Mouse (Mus musculus): ENCODE measurements at regions not wholly inside any gene's neighbourhood (a gene's known extent, or its start where the extent isn't known, plus 50 kb on each side); places are given as distances from the start of the nearest gene placed in this dataset.

DNA sequence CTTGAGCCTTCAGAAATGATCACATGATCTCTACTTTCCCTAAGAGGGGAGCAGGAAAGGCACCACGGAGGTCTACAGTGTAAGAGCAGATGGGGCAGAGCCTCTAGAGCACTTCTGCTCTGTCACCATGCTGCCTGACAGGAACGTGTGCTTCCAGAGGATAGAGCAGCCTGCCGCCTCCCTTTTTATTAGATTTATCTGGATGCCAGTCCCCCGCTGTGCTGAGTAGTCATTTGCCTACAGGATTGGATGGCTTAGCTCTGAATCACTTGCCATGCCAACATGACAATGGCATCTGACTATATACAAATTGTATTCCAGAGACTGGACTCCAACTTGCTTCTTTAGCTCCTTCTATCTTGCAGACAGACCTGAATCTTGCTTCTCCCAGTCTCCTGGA is 234.2 kb upstream of the Rbfox1 start:
- no peaks in the 10 kb centered on the region for H3K4me1 ChIP-seq (ENCODE audit: control insufficient read depth, insufficient read depth, low read length)
- no peak overlapping the region for H3K4me2 ChIP-seq (ENCODE audit: low read length)
- no peaks in the 10 kb centered on the region for H3K9me3 ChIP-seq (replicated peaks; ENCODE audit: control insufficient read depth, low read length, poor library complexity, severe bottlenecking)
- no peak overlapping the region for H3K9ac ChIP-seq (ENCODE audit: low read depth, low read length)
- no peak for ATAC-seq
- no peaks in the 10 kb centered on the region for H3K27me3 ChIP-seq (ENCODE audit: control insufficient read depth, insufficient read depth, low read depth, low read length)
- no peak overlapping the region for H3K4me3 ChIP-seq (ENCODE audit: low read depth, low read length)
- H3K27ac ChIP-seq (ENCODE audit: low read length): no peak overlapping the region
- WGBS: 47% methylated on average over 4 of the region's 4 CpGs
- no peaks in the 10 kb centered on the region for H3K36me3 ChIP-seq (ENCODE audit: control insufficient read depth, insufficient read depth, low read length)

DNA sequence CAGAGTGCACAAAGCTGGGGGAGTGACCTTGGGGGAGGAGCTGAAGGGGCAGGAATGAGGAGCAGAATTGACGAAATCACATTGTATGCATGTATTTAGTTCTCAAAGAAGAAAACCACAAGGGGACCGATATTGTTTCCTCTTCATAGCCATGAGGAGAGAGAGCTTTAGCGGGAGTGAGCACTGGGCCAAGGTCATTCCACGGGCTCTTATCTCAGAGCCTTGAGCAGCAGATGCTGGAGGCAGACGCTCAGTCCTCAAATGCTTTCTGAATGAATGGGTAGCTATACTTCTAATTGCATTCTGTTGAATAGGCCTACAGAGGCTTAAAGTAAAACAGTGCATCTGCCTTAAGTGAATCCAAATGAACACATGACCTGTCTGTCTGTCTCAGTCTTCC is 245.2 kb upstream of the Rbfox1 start:
- Histone ChIP-seq H3K27me3 (ENCODE audit: control insufficient read depth, insufficient read depth, low read depth, low read length) (no peaks in the 10 kb centered on the region), H3K4me2 (ENCODE audit: low read length) (no peak overlapping the region), H3K4me1 (ENCODE audit: control insufficient read depth, insufficient read depth, low read length) (no peaks in the 10 kb centered on the region), H3K9ac (ENCODE audit: low read depth, low read length) (no peak overlapping the region), H3K27ac (ENCODE audit: low read length) (no peak overlapping the region), H3K4me3 (ENCODE audit: low read depth, low read length) (no peak overlapping the region), H3K36me3 (ENCODE audit: control insufficient read depth, insufficient read depth, low read length) (no peaks in the 10 kb centered on the region), H3K9me3 (replicated peaks; ENCODE audit: control insufficient read depth, low read length, poor library complexity, severe bottlenecking) (no peaks in the 10 kb centered on the region)
- WGBS: 54% methylated on average over 5 of the region's 5 CpGs
- ATAC-seq: no peak

DNA sequence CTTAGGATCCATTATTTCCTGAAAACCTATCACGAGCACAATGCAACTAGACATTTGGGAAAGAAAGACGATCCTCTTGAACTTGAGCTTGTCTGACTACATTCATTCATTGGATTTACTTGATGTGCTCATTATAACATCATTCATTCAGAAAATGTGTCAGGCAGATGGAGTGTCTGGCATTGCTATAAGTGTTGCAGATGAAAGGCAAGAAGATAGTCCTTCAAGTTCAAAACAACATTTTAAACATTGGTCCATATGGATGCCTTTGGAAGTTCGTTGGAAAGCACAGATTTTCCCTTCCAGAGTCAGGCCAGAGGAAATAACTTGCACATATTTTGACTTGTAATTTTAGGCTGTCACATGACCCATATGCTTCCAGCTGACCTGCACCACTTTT is 255.2 kb upstream of the Rbfox1 start:
- no peaks in the 10 kb centered on the region for H3K27me3 ChIP-seq (ENCODE audit: control insufficient read depth, insufficient read depth, low read depth, low read length)
- WGBS: 88% methylated on average over 3 of the region's 3 CpGs
- H3K4me3 ChIP-seq (ENCODE audit: low read depth, low read length): no peak overlapping the region
- no peak overlapping the region for H3K27ac ChIP-seq (ENCODE audit: low read length)
- no peaks in the 10 kb centered on the region for H3K9me3 ChIP-seq (replicated peaks; ENCODE audit: control insufficient read depth, low read length, poor library complexity, severe bottlenecking)
- H3K36me3 ChIP-seq (ENCODE audit: control insufficient read depth, insufficient read depth, low read length): no peaks in the 10 kb centered on the region
- no peak overlapping the region for H3K4me2 ChIP-seq (ENCODE audit: low read length)
- no peak overlapping the region for H3K9ac ChIP-seq (ENCODE audit: low read depth, low read length)
- H3K4me1 ChIP-seq (ENCODE audit: control insufficient read depth, insufficient read depth, low read length): peaks cover 5% of the 10 kb centered on the region; the same call in 1 of the 2 replicates
- no peak for ATAC-seq

DNA sequence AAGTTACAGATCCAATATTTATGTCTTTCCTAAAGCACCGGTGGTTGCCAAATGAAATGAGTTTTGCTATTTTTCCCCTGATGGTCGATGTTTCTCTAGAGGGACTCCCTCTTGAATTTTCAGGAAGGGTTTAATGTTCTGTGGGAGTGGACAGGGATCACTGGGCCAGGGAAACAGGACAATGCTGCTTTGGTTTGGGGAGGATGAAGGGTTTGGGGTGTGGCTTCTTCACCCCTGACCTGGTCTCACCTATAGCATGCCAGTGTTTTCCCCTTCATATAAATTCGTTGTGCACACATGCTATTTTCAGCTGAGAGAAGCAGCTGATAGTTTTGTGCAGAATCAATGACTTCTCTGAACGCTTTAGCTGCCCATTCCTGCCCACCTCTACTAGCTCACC is 257.2 kb upstream of the Rbfox1 start:
- H3K4me1 ChIP-seq (ENCODE audit: control insufficient read depth, insufficient read depth, low read length): peaks cover 6% of the 10 kb centered on the region; the same call in 1 of the 2 replicates
- no peaks in the 10 kb centered on the region for H3K9me3 ChIP-seq (replicated peaks; ENCODE audit: control insufficient read depth, low read length, poor library complexity, severe bottlenecking)
- WGBS: 72% methylated on average over 4 of the region's 4 CpGs
- no peaks in the 10 kb centered on the region for H3K36me3 ChIP-seq (ENCODE audit: control insufficient read depth, insufficient read depth, low read length)
- ATAC-seq: no peak
- H3K27ac ChIP-seq (ENCODE audit: low read length): no peak overlapping the region
- H3K4me2 ChIP-seq (ENCODE audit: low read length): no peak overlapping the region
- H3K4me3 ChIP-seq (ENCODE audit: low read depth, low read length): no peak overlapping the region
- H3K27me3 ChIP-seq (ENCODE audit: control insufficient read depth, insufficient read depth, low read depth, low read length): no peaks in the 10 kb centered on the region
- H3K9ac ChIP-seq (ENCODE audit: low read depth, low read length): no peak overlapping the region

DNA sequence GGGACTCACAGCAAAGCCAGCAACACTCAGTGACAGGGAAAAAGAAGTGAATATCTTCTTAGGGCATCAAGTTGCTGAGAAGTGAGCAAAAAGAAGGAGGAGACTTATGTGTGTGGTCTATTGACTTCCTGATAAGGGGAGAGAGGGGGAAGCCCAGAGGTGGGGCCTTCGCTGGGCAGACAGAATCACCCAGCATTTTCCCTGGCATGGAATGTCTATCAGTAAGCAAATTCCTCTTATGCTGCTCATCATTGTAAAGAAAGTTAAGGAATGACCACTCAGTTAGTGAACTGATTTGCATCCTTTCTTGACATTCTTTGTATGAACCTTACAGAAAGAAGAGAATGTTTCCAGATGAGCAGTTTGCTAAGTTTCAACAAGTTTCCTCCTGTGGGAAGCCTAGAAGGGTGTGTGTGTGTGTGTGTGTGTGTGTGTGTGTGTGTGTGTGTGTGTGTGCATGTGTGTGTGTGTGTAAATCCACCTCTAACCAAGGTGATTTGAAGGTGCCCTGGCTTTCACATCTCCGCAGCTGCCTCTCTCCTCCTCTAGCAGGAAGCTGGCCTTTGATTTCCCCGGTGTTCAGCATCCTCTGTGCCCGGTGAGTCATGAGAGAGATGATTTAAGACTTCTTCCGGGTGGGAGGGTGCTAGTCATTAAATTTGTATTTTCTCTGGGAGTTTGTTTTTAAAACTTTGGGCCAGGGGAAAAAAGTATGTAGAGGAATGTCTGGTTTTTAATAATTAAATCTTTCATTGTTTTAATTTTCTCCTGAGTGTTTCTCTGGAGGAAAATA is 257.8 kb upstream of the Rbfox1 start:
- Histone ChIP-seq H3K4me1 (ENCODE audit: control insufficient read depth, insufficient read depth, low read length) (peaks cover 6% of the 10 kb centered on the region; the same call in 1 of the 2 replicates), H3K27ac (ENCODE audit: low read length) (no peak overlapping the region), H3K36me3 (ENCODE audit: control insufficient read depth, insufficient read depth, low read length) (no peaks in the 10 kb centered on the region), H3K4me2 (ENCODE audit: low read length) (no peak overlapping the region), H3K4me3 (ENCODE audit: low read depth, low read length) (no peak overlapping the region), H3K9me3 (replicated peaks; ENCODE audit: control insufficient read depth, low read length, poor library complexity, severe bottlenecking) (no peaks in the 10 kb centered on the region), H3K27me3 (ENCODE audit: control insufficient read depth, insufficient read depth, low read depth, low read length) (no peaks in the 10 kb centered on the region), H3K9ac (ENCODE audit: low read depth, low read length) (no peak overlapping the region)
- no peak for ATAC-seq
- WGBS: 74% methylated on average over 5 of the region's 5 CpGs

DNA sequence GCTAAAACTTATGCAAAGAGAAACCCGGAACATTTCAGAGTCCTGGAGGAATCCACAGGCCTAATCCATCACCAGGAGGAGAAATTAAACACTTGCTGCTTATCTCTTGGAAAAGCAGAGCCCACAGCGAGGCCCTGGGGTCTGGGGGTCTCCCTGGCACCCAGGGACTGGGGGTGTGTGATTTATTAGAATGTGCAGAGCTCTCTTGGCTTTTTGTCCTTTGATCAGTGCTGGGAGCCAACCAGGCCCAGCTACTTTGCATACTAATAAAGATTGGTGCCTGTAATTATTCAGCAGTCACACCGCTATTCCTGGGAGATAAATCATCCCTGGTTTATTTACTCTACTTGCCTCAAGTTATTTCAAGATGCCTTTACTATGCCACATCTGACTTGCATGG is 260.0 kb upstream of the Rbfox1 start:
- ATAC-seq: 0 out of 2 replicates have a peak, but pooled peaks have one; percentile 14
- Histone ChIP-seq H3K9me3 (replicated peaks; ENCODE audit: control insufficient read depth, low read length, poor library complexity, severe bottlenecking) (no peaks in the 10 kb centered on the region), H3K4me3 (ENCODE audit: low read depth, low read length) (no peak overlapping the region), H3K27me3 (ENCODE audit: control insufficient read depth, insufficient read depth, low read depth, low read length) (no peaks in the 10 kb centered on the region), H3K9ac (ENCODE audit: low read depth, low read length) (no peak overlapping the region), H3K4me2 (ENCODE audit: low read length) (no peak overlapping the region), H3K36me3 (ENCODE audit: control insufficient read depth, insufficient read depth, low read length) (no peaks in the 10 kb centered on the region), H3K27ac (ENCODE audit: low read length) (peak overlapping the region; percentile 40), H3K4me1 (ENCODE audit: control insufficient read depth, insufficient read depth, low read length) (peaks cover 10% of the 10 kb centered on the region; the same call in 1 of the 2 replicates)
- 42% methylated on average over 3 of the region's 3 CpGs for WGBS

DNA sequence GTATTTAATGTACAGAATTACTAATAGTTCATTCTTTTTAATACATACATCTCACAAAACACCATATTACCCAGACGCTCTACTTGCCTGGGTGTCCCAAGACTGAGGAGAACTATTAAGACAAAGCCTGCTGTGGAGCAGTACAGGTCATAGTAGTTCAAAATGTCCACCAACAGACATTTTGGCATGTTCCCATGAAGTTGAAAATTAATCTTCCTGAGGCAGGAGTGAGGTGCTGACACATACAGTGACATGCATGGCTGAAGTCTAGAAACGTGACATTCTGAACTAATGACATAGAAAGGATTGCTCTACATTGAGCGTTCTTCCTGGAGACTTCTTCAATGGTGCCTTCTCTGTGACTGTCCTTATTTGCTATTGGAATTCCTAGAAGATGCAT is 264.6 kb upstream of the Rbfox1 start:
- H3K36me3 ChIP-seq (ENCODE audit: control insufficient read depth, insufficient read depth, low read length): no peaks in the 10 kb centered on the region
- no peak overlapping the region for H3K4me2 ChIP-seq (ENCODE audit: low read length)
- no peak overlapping the region for H3K9ac ChIP-seq (ENCODE audit: low read depth, low read length)

DNA sequence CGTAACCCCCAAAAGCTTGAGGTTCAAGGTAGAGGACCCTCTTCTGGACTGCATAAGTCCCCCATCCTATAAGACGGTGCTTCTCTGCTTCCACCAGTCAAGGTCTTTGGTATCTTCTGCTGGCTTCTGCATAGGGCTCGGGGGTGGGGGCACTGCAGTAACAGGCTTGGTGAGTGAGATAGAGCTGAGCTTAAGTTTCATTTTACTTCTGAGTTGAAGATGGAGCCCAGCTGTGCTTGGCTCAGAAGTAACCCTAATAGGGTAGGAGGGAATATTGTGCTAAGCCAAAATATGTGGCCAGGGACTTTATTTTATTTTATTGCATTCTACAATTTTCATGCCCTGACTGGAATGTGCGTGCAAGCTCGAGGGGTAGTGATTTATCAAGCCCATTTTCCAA is 268.8 kb upstream of the Rbfox1 start:
- Histone ChIP-seq H3K36me3 (ENCODE audit: control insufficient read depth, insufficient read depth, low read length) (no peaks in the 10 kb centered on the region), H3K9me3 (replicated peaks; ENCODE audit: control insufficient read depth, low read length, poor library complexity, severe bottlenecking) (no peaks in the 10 kb centered on the region), H3K9ac (ENCODE audit: low read depth, low read length) (no peak overlapping the region), H3K27me3 (ENCODE audit: control insufficient read depth, insufficient read depth, low read depth, low read length) (no peaks in the 10 kb centered on the region), H3K4me1 (ENCODE audit: control insufficient read depth, insufficient read depth, low read length) (no peaks in the 10 kb centered on the region; the same call in 1 of the 2 replicates), H3K4me3 (ENCODE audit: low read depth, low read length) (no peak overlapping the region), H3K27ac (ENCODE audit: low read length) (no peak overlapping the region), H3K4me2 (ENCODE audit: low read length) (no peak overlapping the region)
- 86% methylated on average over 5 of the region's 5 CpGs for WGBS
- no peak for ATAC-seq

More for the DNA sequence above, 264.6 kb upstream of the Rbfox1 start:
- WGBS: 89% methylated on average over 3 of the region's 3 CpGs
- Histone ChIP-seq H3K9me3 (replicated peaks; ENCODE audit: control insufficient read depth, low read length, poor library complexity, severe bottlenecking) (no peaks in the 10 kb centered on the region), H3K27me3 (ENCODE audit: control insufficient read depth, insufficient read depth, low read depth, low read length) (no peaks in the 10 kb centered on the region), H3K4me1 (ENCODE audit: control insufficient read depth, insufficient read depth, low read length) (peaks cover 10% of the 10 kb centered on the region; the same call in 1 of the 2 replicates), H3K27ac (ENCODE audit: low read length) (no peak overlapping the region), H3K4me3 (ENCODE audit: low read depth, low read length) (no peak overlapping the region)
- ATAC-seq: no peak

DNA sequence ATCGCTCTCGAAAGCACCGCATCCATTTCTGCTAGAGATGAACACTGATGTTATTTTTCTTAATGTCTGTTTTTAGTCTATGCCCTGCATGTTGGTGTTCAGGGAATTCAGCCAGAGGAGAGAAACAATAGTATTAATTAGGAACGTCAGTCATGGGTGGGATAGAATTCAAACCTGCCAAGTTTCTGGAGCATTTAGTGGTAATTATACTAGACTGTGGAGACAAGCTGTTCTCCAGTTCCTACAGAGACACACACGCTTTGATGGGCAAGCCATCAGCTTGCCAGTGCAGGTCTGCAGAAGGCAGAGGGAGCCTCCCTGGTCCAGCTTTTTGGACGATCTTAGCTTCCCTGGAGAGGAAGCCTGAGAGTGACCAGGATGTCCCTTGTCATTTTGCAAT is 289.8 kb upstream of the Rbfox1 start:
- Histone ChIP-seq H3K4me1 (ENCODE audit: control insufficient read depth, insufficient read depth, low read length) (no peaks in the 10 kb centered on the region), H3K4me3 (ENCODE audit: low read depth, low read length) (no peak overlapping the region), H3K27ac (ENCODE audit: low read length) (no peak overlapping the region), H3K27me3 (ENCODE audit: control insufficient read depth, insufficient read depth, low read depth, low read length) (no peaks in the 10 kb centered on the region), H3K9me3 (replicated peaks; ENCODE audit: control insufficient read depth, low read length, poor library complexity, severe bottlenecking) (no peaks in the 10 kb centered on the region), H3K9ac (ENCODE audit: low read depth, low read length) (no peak overlapping the region), H3K36me3 (ENCODE audit: control insufficient read depth, insufficient read depth, low read length) (no peaks in the 10 kb centered on the region), H3K4me2 (ENCODE audit: low read length) (no peak overlapping the region)
- no peak for ATAC-seq
- WGBS: 79% methylated on average over 6 of the region's 6 CpGs
